Mouse (Mus musculus): ENCODE data around the gene Mphosph9. TPM values are rescaled to one million over a fixed set of nuclear protein-coding genes. Genes with fewer than 3 reads are reported as not detected.

Mphosph9 gene
- polyA plus RNA-seq, 1 experiment: 4.4 TPM

DNA sequence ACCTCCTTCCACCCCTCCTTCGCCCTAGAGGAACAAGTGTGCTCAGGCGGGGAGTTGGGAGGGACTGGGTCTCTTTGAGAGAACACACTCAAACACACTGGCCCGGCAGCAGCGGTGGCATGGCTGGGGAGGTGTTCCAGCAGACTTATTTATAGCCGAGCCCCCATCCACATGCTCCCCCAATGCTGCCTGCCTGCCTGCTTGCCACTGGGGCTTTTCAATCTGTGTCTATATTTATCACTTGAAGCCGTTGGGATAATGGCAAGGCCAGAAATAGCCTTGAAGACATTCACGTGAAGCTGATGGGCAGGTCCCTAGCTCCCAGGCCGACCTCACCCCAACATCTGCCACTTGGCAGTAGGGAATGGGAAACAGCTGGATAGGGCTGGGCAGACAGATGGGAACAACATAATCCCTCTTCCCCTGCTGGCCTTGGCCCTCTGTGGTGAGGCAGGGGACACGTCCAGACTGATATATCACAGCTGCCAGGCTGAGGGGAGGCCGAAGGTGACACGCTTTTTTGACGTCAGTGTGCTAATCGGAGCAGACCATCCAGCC, 121.2 kb downstream of the Mphosph9 start:
- Histone ChIP-seq H3K27me3 (ENCODE audit: control insufficient read depth, insufficient read depth, low read length) (no peaks in the 10 kb centered on the region), H3K36me3 (ENCODE audit: control insufficient read depth, insufficient read depth, low read length) (peaks cover 1% of the 10 kb centered on the region; the same call in 1 of the 2 replicates), H3K4me3 (ENCODE audit: extremely low read depth, insufficient read depth, insufficient read length) (no peak overlapping the region), H3K4me1 (ENCODE audit: control insufficient read depth, insufficient read depth, insufficient read length) (peaks cover 2% of the 10 kb centered on the region), H3K27ac (ENCODE audit: insufficient read depth, low read length) (no peak overlapping the region)
- 81% methylated on average over 13 of the region's 13 CpGs for WGBS
- TF ChIP-seq POLR2A (IDR thresholded peaks at IDR 0.05; ENCODE audit: low read depth, low read length) (no peak), CTCF (IDR thresholded peaks at IDR 0.05; ENCODE audit: extremely low read depth, insufficient read depth, insufficient read length, insufficient replicate concordance) (no peak)
- DNase-seq (ENCODE audit: low read depth in 1 of 2, low spot score in 2 of 2): no peak

DNA sequence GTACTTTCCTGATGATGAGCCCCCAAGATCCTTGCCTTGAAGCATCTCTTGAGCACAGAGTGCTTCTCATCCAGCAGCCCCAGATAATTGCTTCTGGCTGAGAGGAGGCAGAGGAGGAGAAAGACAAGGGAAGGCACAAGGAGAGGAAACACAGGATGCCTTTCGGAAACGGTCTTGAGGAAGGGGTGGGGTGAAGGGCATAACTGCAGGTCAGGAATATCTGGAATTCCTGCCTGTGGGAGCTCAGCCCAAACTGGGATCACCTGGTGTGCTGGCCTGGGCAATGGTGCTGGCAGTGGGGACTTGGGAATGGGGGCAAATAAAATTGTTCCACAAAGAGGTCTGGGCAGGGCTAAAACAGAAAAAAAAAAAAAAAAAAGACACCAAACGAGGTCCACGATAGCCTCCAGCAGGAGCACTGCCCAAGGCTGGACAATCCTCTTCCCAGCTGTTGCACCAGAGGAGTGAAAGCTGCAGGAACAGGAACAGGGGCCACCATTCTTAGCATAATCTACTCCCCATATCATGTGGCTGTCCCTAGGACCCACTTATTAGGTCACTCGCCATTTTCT, 121.9 kb downstream of the Mphosph9 start:
- H3K27me3 ChIP-seq (ENCODE audit: control insufficient read depth, insufficient read depth, low read length): no peaks in the 10 kb centered on the region
- no peak overlapping the region for H3K27ac ChIP-seq (ENCODE audit: insufficient read depth, low read length)
- peaks cover 1% of the 10 kb centered on the region; the same call in 1 of the 2 replicates for H3K36me3 ChIP-seq (ENCODE audit: control insufficient read depth, insufficient read depth, low read length)
- peaks cover 2% of the 10 kb centered on the region; the same call in 1 of the 2 replicates for H3K4me1 ChIP-seq (ENCODE audit: control insufficient read depth, insufficient read depth, insufficient read length)
- TF ChIP-seq CTCF (IDR thresholded peaks at IDR 0.05; ENCODE audit: extremely low read depth, insufficient read depth, insufficient read length, insufficient replicate concordance) (no peak), POLR2A (IDR thresholded peaks at IDR 0.05; ENCODE audit: low read depth, low read length) (no peak)
- no peak overlapping the region for H3K4me3 ChIP-seq (ENCODE audit: extremely low read depth, insufficient read depth, insufficient read length)
- DNase-seq (ENCODE audit: low read depth in 1 of 2, low spot score in 2 of 2): no peak
- 90% methylated on average over 5 of the region's 5 CpGs for WGBS

DNA sequence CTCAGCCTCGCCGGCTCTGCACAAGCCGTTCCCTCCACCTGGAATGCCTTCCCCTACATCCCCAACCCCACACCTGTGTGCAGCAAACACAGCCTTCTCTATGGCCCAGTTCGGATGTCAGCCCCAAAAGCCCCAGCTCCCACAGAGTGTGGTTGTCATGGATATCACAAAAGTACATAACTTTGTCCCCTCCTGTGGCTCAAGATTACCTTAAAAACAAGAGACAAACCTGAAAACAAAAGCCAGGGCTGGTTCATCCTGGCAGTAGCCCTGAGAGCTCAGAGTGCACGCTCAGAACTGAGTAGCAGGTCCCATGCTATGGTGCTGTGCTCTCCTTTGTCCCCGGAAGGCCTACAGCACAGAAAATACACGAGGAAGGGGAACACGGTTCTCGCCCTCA, 122.6 kb downstream of the Mphosph9 start:
- Histone ChIP-seq H3K27ac (ENCODE audit: insufficient read depth, low read length) (no peak overlapping the region), H3K4me1 (ENCODE audit: control insufficient read depth, insufficient read depth, insufficient read length) (peaks cover 2% of the 10 kb centered on the region; the same call in 1 of the 2 replicates), H3K36me3 (ENCODE audit: control insufficient read depth, insufficient read depth, low read length) (peaks cover 1% of the 10 kb centered on the region; the same call in 1 of the 2 replicates), H3K4me3 (ENCODE audit: extremely low read depth, insufficient read depth, insufficient read length) (no peak overlapping the region), H3K27me3 (ENCODE audit: control insufficient read depth, insufficient read depth, low read length) (no peaks in the 10 kb centered on the region)
- TF ChIP-seq POLR2A (IDR thresholded peaks at IDR 0.05; ENCODE audit: low read depth, low read length) (no peak), CTCF (IDR thresholded peaks at IDR 0.05; ENCODE audit: extremely low read depth, insufficient read depth, insufficient read length, insufficient replicate concordance) (no peak)
- DNase-seq (ENCODE audit: low read depth in 1 of 2, low spot score in 2 of 2): no peak
- WGBS: 91% methylated on average over 9 of the region's 9 CpGs

DNA sequence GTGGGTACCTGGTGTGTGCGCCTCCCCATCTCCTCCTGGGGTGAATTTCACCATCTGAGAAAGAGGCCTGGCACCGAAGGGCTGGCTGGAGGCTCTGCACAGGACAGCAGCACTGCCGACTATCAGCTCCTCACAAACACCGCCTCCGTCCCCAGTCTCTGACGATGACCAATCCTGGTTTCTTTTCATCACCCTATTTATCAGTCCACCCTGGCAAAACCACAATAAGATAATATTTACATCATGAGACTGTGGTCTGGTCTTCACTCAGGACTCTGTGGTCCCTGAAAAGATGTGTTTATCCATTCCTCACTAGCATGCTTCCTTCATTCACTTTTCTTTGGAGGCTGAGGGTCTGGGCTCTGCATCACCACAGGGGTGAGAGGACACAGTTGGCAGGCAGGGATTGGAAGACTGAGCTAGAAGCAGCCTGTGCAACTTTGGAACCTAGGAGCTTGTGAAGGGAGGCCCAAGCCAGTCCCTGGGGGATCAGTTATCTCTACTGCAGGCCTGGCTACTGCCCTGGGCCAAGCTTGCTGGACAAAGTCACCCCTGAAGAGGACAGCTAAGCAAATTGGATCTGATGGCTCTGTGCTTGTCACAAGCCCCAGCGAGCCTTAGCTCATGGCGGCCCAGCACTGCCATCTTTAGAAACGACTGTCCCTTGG, 123.5 kb downstream of the Mphosph9 start:
- TF ChIP-seq POLR2A (IDR thresholded peaks at IDR 0.05; ENCODE audit: low read depth, low read length) (no peak), CTCF (IDR thresholded peaks at IDR 0.05; ENCODE audit: extremely low read depth, insufficient read depth, insufficient read length, insufficient replicate concordance) (no peak)
- H3K27ac ChIP-seq (ENCODE audit: insufficient read depth, low read length): no peak overlapping the region
- H3K27me3 ChIP-seq (ENCODE audit: control insufficient read depth, insufficient read depth, low read length): no peaks in the 10 kb centered on the region
- DNase-seq (ENCODE audit: low read depth in 1 of 2, low spot score in 2 of 2): no peak
- WGBS: 90% methylated on average over 9 of the region's 9 CpGs
- peaks cover 1% of the 10 kb centered on the region; the same call in 1 of the 2 replicates for H3K36me3 ChIP-seq (ENCODE audit: control insufficient read depth, insufficient read depth, low read length)
- peaks cover 2% of the 10 kb centered on the region; the same call in 1 of the 2 replicates for H3K4me1 ChIP-seq (ENCODE audit: control insufficient read depth, insufficient read depth, insufficient read length)
- no peak overlapping the region for H3K4me3 ChIP-seq (ENCODE audit: extremely low read depth, insufficient read depth, insufficient read length)

DNA sequence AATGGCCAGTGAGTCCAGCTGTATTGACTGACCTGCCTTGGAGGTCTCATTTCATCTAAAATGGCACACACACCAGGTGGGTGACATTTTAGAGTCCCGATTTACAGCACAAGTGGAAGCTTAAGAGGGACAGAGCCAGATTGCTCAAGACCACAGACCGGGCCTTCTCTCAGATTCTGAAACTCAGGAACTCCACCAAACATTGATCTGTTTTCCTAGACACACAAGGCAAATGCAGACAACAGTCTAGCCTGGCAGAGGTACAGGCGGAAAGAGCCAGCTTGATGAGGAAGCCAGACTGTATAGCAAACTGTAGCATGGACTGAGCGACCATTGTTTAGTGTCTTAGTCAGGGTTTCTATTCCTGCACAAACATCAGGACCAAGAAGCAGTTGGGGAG, 124.5 kb downstream of the Mphosph9 start:
- no peaks in the 10 kb centered on the region for H3K27me3 ChIP-seq (ENCODE audit: control insufficient read depth, insufficient read depth, low read length)
- H3K4me3 ChIP-seq (ENCODE audit: extremely low read depth, insufficient read depth, insufficient read length): no peak overlapping the region
- DNase-seq (ENCODE audit: low read depth in 1 of 2, low spot score in 2 of 2): no peak
- no peak overlapping the region for H3K27ac ChIP-seq (ENCODE audit: insufficient read depth, low read length)
- peaks cover 2% of the 10 kb centered on the region; the same call in 1 of the 2 replicates for H3K4me1 ChIP-seq (ENCODE audit: control insufficient read depth, insufficient read depth, insufficient read length)
- WGBS: 95% methylated on average over 4 of the region's 4 CpGs
- peaks cover 1% of the 10 kb centered on the region; the same call in 1 of the 2 replicates for H3K36me3 ChIP-seq (ENCODE audit: control insufficient read depth, insufficient read depth, low read length)
- TF ChIP-seq POLR2A (IDR thresholded peaks at IDR 0.05; ENCODE audit: low read depth, low read length) (no peak), CTCF (IDR thresholded peaks at IDR 0.05; ENCODE audit: extremely low read depth, insufficient read depth, insufficient read length, insufficient replicate concordance) (no peak)

DNA sequence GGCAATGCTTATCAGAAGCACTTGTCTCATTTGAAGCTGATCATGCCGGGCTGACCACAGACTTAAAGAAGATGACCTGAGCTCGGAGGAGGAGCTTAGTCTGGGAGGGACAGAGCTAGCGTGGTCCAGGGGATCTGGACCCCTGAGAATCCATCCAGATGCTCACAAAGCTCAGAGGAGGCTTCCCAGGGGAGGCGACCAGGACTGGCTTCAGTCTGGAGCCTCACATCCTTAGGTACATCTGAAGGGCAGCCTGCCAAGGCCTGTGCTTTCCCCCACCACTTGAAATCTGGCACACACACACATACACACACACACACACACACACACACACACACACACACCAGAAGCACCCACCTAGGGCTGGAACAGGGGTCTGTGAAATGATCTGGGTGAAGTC, 125.7 kb downstream of the Mphosph9 start:
- Histone ChIP-seq H3K4me3 (ENCODE audit: extremely low read depth, insufficient read depth, insufficient read length) (no peak overlapping the region), H3K27me3 (ENCODE audit: control insufficient read depth, insufficient read depth, low read length) (no peaks in the 10 kb centered on the region), H3K4me1 (ENCODE audit: control insufficient read depth, insufficient read depth, insufficient read length) (no peaks in the 10 kb centered on the region), H3K27ac (ENCODE audit: insufficient read depth, low read length) (no peak overlapping the region), H3K36me3 (ENCODE audit: control insufficient read depth, insufficient read depth, low read length) (peaks cover 1% of the 10 kb centered on the region; the same call in 1 of the 2 replicates)
- no peak for DNase-seq (ENCODE audit: low read depth in 1 of 2, low spot score in 2 of 2)
- TF ChIP-seq CTCF (IDR thresholded peaks at IDR 0.05; ENCODE audit: extremely low read depth, insufficient read depth, insufficient read length, insufficient replicate concordance): no peak
- no peak for TF ChIP-seq POLR2A (IDR thresholded peaks at IDR 0.05; ENCODE audit: low read depth, low read length)
- 76% methylated on average over 4 of the region's 4 CpGs for WGBS

All from spleen, adult 2 months (tissue).